Mouse (Mus musculus) hematopoietic stem cell, adult 5-6 weeks (primary cell): ENCODE results near the gene Armc6. TPM values are rescaled to one million over a fixed set of nuclear protein-coding genes. Genes with fewer than 3 reads are reported as not detected.
"Not testable (repeated sequence)": the region's sequence is repeated elsewhere in the genome, so short reads cannot be mapped to it uniquely, and the experiment has no call there.

Experiments
- ATAC-seq, 2 experiments: fragments of 125-278 bp in 1 of 2; replicated peaks in 1 of 2; 2 replicates each; pipeline ENCODE4 v1.8.0; 2016 to 2017; ENCODE audit warnings: inconsistent platforms in 2 of 2, mild to moderate bottlenecking in 2 of 2, moderate number of reproducible peaks in 2 of 2, low read depth in 1 of 2, moderate TSS enrichment in 1 of 2; ENCODE audit not compliant: low FRiP score in 2 of 2, poor library complexity in 2 of 2, severe bottlenecking in 2 of 2, insufficient read depth in 1 of 2, low TSS enrichment in 1 of 2
- total RNA-seq: library from RNA; stranded (forward); fragments of 172-1452, 232-1000 nt; gene quantifications from 2 replicates; pipeline ENCODE4 v1.2.3, GENCODE M21; 2017

The Armc6 gene
- total RNA-seq, 1 experiment from 2014 or later = 3.4 TPM

DNA sequence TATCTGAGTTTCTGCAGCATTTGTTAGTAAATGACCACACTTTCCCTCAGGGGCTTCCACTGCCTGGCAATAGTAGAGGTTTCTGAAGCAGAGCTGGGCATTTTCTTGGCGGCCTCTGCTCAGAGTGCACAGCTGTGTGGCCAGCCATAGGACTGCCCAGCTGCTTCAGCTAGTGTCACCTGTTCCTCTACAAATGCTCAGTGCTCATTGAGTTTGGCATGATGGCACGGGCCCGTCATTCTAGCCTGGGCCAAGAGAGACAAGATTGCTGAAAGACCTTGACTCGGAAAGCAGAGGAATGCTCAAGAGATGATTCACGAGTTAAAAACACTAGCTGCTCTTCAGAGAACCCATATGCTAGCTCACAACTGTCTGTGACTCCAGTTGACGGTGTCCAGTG lies 12.4 kb upstream of the Armc6 start:
- ATAC-seq = no peak

DNA sequence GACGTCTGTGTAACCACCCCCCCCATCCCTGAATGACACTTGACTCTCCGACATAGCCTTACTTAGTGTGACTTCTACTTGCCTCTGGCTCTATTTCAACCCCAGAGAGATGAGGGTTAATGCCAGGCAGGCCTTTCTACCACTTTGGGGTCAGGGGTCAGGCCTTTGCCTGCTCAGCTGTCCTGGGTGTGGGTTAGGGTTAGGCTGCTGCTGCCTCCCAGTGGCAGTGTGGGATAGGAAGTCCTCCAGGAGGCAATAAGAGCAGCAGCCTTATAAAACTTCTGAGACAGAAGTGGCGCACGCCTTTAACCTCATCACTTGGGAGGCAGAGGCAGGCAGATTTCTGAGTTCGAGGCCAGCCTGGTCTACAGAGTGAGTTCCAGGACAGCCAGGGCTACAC lies 6.4 kb upstream of the Armc6 start:
- no peak for ATAC-seq

DNA sequence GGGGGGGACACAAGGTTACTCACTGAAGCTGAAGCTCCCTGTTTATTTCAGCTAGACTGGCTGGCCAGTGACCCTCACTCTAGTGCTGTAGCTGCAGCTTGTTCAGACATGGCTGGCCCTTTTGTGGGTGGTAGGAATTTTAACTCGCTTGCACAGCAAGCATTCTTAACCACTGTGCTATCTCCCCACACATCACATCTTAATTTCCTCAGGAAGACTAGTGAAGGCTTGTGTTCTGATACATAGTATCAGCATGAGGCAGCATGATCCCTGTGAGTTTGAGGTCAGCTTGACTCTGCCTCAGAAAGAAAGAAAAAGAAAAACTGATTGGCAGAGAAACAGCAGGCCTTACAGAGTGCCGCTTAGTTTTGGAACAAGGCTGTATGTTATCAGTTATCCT lies 3.6 kb upstream of the Armc6 start:
- ATAC-seq = peak; percentile 47 to 50

DNA sequence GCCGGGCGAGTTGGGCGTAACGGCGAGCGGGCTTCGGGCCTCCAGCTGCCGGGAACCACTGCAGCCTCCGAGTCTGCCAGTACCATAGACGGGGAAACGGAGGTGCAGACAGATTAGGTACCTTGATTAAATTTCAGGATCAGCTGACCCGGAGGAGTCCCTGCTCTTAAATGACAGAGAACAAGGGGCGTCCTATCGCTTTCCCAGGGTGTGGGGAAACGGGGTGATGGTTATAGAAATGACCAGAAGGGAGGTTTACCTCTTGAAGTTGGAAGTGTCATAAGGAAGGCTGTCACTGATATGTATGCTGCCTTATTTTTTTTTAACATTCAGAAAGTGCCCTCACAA lies 489 bp upstream of the Armc6 start:
- ATAC-seq = no peak; a peak in 1 of 4 replicates

DNA sequence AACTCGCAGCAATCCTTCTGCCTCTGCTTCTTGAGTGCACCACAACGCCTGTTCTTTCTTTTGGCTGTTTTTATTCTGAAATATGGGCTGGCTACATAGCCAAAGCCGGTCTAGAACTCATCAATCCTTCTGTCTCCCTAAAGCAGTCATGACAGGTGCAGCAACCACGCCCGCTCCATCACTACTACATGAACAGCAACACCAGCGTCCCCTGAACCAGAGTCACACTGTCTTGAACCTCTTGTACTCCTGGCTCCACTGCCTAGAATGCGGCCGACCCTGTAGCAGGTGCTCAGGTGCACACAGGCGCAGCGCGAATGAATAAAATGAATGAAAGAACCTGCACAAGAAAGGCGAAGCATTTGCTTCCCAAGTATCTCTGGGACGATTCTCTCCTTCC lies 660 bp downstream of the Armc6 start:
- ATAC-seq = no peak

DNA sequence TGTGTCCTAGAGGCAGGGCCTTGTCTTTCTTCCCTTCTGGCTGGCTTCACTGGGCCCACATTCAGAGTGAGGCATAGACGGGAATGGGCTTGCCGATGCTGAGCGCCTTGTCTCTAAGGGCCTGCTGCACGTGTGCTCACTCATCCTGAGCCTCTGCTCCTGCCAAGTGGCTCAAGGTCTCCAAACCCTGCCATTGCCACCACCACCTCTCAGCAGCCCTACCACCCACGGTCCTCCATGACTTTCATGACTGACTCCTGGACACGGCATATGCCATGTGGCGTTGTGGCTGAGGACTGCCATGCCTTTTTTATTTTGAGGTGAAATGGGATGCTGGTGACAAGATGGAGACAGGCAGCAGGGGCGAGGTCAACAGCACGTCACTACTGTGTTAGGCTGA lies 3.4 kb downstream of the Armc6 start:
- ATAC-seq = no peak

DNA sequence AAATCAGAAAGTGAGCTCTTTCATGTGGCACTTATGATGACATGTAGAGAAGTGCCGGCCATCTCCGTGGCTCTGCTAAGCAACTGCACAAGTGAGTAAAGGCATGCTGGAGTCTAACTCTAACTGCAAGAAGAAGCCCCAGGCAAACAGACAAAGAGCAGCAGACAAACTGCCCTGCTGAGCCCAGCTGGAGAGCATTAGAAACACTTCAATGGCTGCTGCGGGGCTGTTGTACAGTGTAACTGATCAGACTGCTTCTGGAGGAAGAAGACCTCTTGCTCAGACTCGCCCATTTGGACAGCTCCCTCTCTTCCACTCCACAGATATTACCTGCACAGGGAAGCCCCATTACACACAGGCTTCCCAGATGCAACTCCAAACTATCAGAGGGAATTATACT lies 6.3 kb downstream of the Armc6 start:
- no peak for ATAC-seq

DNA sequence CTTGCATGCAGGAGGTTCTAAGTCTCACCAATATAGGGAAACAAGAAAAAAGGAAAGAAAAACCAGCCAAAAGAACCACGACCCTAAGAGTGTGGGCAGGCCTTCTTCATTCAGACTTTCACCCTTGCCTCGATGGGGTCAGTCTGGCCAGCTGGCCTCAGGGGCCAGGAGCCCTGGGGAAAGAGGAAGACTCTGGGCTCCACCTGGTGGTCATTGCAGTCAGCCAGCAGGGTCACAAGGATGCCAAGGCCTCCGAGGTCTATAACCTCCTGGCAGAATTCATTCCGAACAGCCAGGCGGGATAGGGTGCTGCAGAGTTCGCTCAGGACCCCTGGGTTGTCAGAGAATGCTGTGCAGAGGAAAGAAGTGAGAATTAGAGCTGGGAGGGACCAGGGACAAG lies 10.9 kb downstream of the Armc6 start:
- ATAC-seq = no peak

DNA sequence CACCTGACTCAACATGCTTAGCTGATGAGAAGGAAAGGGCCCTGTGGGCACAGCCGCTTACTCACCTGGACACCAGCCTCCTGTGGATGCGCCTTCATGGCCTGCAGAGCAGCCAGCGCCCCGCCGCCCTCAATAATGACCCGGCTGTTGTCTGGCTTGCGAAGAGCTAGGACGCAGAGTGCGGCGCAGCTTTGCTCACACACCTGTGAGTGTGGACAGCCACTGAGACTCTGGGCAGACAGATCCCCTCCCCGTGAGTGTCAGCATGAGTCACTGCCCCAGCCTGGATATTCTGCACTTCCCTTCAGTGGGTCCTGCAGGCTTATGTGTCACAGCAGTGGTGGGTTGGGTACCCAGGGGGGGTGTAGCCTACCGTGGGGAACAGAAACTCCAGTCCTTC lies 12.2 kb downstream of the Armc6 start:
- ATAC-seq = no peak

DNA sequence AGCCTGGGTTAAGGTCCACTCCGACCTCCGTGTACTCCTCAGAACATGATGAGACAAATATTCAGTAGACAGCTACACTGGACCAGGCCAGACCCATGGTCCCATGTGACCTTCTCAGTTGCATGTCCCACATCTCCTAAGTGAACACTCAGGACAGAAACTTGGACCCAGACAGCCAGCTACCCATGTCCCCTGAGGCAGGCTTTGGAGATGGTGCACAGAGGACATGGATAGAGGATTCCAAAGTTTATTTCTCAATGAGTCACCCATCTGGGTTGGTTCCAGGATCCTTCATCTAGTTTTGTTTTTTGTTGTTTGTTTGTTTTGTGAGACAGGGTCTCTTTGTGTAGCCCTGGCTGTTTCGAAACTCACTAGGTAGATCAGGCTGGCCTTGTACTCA lies 13.4 kb downstream of the Armc6 start:
- ATAC-seq = no peak

DNA sequence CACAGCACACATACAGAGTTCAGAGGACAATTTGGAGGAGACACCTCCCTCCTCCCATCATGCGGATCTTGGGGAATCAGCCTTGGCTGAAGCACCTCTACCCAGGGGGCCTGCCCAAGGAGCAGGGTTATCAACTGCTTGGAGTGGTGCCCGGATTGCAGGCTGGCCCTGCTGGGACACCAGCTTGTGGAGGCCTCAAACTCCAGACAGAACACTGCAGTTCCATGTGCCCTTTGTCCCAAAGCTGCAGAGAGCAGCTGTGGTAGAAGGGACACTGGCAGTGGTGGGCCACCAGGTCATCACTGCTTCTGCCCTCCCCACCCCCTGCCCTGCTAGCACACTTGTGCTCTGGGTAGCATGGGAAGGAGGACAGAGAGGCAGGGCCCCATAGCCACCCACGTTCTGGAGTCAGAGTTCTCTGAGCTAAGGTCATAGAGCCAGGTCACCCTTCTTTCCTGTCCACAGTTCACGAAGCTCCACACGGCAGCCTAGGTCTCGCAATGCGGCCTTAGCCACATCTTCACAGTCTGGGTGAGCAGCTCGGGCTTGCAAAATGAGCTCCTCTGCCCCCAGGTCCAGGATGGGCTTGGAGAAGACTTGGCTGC lies 13.9 kb downstream of the Armc6 start:
- no peak for ATAC-seq

DNA sequence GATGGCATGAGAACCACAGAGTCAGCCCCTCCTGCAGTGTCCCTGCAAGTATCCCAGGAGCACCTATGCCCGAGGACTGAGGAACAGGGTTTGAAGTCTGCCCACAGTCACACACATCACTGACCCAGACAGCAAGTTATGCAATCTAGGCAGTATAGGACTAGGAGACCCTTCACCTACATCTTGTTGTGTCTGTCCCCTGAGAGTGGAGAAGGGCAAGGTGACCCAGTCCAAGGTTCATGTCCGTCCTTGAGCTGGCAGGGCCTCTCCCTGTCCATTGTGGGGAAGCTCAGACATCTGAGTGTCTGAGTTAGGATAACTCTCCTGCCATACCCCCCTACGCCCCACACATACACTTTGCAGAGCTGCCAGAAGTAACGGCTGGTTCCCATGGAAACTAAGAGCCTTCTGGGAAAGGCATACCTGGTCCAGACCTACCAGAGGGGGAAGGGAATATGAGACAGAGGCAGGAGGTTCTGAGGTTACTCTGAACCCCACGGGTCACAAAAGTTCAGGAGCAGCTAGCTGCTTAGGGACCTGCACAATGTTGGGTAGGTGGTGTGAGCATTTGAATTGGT lies 15.1 kb downstream of the Armc6 start:
- ATAC-seq = no peak

DNA sequence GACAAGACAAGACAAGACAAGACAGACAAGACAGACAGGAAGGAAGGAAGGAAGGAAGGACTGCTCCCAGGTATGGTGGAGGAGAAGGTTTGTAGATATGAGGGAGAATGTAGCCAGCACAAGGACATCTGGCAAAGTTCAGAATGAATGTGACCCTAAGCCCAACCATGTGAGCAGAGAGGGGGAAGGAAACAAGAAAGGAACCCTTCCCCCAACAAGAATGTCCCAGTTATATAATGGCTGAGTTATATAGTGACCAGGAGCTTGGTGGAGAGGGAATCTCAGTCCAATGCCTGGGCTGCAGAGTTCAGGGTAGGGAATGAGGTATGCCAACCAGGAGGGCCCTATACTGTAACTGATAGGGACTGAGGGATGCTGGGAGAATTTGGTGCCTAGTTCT lies 16.8 kb downstream of the Armc6 start:
- no peak for ATAC-seq

DNA sequence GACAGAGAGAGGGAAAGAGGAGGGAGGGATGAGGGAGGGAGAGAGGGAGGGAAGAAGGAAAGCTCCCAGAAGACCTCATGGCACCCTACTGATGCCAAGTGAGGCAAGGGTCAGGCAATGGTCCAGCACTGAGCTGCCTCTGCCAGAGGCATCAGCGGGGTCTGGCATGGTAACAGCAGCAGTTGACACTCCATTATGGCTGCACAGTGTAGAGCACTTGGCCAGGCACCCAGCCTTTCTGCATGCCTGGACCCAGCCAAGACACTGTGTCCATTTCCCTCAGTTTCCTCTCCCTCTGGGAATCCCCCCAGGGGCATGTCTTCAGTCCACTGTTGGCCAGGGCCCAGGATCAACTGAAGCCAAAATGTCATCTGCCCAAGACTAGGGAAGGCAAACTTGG lies 17.7 kb downstream of the Armc6 start:
- no peak for ATAC-seq

DNA sequence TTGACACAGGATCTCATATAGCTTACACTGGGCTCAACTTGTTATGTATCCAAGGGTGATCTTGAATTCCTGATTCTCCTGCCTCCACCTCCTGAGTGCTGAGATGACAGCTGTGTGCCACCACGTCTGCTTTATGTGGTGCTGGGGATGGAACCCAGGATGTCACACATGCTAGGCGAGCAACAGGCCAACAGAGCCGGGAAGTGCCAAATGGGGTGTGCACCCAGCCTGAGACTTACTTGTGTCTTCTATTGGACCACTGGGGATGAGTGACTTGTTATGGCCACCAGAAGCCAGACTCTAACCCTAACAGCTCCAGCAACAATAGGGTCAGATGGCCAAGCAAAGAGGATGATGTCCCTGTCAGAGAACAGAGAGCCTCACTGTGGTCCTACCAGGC lies 18.1 kb downstream of the Armc6 start:
- ATAC-seq = not testable (repeated sequence)

DNA sequence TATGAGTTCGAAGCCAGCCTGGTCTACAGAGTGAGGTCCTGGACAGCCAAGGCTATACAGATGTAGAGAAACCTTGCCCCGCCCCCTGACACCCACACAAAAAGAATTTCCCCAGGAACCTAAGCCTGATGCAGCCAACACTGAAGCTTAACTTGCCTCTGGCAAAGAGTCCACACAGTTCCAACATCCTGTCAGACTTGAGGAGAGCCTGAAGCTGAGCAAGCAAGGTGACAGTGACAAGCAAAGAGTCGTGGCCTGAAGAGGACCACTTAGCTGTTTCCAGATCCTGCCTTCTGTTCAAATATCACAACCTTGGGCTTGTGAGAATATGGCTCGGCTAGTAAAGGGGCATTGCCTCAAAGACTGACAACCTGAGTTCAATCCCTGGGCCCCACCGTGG lies 19.2 kb downstream of the Armc6 start:
- ATAC-seq = no peak

DNA sequence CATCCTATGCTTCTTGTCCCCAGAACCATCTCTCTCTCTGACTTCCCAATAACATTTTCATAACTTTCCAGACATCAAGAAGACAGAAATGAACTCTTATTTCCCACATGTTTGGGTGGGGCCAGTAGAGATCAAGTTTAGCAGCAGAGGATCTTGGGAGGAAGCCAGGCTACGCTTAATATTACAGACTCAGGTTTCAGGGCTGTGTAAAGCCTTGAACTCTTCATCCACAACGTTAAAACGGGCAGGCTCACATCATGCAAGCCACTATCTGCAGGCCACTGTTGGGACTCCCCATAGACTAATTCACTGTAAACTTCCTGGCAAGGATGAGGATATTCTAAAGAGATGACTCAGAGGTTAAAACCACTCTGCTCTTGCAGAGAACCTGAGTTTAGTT lies 19.9 kb downstream of the Armc6 start:
- ATAC-seq = no peak

DNA sequence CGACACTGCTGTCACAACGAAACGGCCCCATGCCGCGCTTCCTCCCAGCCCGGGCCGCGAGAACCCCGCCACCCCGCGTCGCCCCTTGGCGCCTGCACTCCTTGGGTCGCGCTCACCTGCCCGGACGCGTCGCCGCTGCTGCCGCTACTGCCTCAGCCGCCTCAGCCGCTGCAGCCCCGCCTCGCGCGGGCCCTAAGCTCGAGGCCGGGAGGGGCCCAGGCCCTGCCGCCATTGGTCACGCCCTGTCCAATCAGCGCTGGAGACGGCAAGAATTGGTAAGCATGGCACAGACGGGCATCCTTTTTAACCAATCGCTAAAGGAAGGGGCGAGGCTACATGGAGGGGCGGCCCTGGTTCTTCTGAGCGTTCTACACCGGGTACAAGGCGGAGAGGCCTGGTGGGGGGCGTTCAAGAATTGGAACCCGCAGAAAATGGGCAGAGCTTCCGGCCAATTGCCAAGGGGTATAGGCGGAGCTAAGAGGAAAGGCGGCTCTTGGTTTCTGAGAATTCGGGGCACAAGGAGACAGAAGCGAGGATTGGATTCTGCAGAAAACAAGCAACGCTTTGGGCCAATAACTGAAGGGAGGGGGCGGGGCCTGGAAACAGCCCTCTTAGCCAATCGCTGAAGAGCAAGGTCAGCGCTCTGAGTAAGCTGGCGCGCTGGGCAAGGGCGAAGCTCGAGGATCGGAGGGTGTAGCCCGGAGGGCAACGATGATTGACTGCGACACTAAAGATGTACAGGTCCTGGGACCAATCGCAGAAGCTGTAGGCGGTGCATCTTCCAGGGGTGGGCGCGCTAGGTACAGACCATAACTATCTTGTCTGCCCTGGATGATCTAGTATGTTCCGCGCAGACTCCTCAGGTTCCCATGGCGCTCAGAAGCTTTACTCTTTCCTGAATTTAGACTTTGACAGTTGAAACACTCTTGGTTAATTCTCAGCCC lies 21.9 kb downstream of the Armc6 start, which contains the start of gene Slc25a42:
TSS of gene Slc25a42 (minus strand) at position 194 of the 944 bp plus-strand sequence.
- ATAC-seq = peak; percentile 90 to 92
